Mouse (Mus musculus): ENCODE data around the gene Rsph9.

Gene Rsph9

GRCm38 (mm10) chr17:46143578-46144423, at the start of gene Rsph9:
Gene Rsph9 (minus strand): TSS chr17:46144216.
- DNase-seq (ENCODE audit: low spot score in 2 of 2), result peak; percentile 64 to 74

- DNase-seq (ENCODE audit: low spot score in 2 of 2), result no peak
These were observed 44.8 kb upstream of the Rsph9 start for GRCm38 (mm10) chr17:46188829-46189228.

GRCm38 (mm10) chr17:46182273-46182672, 38.3 kb upstream of the Rsph9 start:
- DNase-seq (ENCODE audit: low spot score in 2 of 2), result no peak

- no peak for DNase-seq (ENCODE audit: low spot score in 2 of 2)
These were observed 26.5 kb upstream of the Rsph9 start for GRCm38 (mm10) chr17:46170538-46170937.

- no peak for DNase-seq (ENCODE audit: low spot score in 2 of 2)
These were observed 24.8 kb upstream of the Rsph9 start for GRCm38 (mm10) chr17:46168768-46169167.

- DNase-seq (ENCODE audit: low spot score in 2 of 2), result no peak
These were observed 24.3 kb upstream of the Rsph9 start for GRCm38 (mm10) chr17:46168318-46168717.

- no peak for DNase-seq (ENCODE audit: low spot score in 2 of 2)
These were observed 23.0 kb upstream of the Rsph9 start for GRCm38 (mm10) chr17:46167014-46167413.

DNA sequence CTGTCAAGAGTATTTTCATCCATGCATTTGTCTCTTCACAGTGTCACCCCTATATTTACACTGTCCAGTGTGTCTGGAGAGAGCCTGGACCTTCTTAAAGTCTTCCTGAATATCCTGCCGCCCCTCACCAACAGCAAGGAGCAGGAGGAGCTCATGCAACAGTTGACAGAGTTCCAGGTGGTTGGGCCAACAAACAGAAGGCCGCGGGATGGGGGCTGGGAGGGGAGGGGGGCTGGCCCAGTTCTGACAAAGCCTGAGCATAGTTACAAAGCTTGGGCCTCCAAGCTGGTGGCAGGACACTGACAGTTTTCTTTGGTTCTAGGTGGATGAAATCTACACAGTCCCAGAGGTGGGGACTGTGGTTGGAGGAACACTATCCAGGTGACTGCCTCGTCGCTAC, 22.3 kb upstream of the Rsph9 start:
- no peak for DNase-seq (ENCODE audit: low spot score in 2 of 2)

GRCm38 (mm10) chr17:46165460-46165859, 21.4 kb upstream of the Rsph9 start:
- no peak for DNase-seq (ENCODE audit: low spot score in 2 of 2)

- no peak for DNase-seq (ENCODE audit: low spot score in 2 of 2)
These were observed 20.8 kb upstream of the Rsph9 start for GRCm38 (mm10) chr17:46164791-46165190.

DNA sequence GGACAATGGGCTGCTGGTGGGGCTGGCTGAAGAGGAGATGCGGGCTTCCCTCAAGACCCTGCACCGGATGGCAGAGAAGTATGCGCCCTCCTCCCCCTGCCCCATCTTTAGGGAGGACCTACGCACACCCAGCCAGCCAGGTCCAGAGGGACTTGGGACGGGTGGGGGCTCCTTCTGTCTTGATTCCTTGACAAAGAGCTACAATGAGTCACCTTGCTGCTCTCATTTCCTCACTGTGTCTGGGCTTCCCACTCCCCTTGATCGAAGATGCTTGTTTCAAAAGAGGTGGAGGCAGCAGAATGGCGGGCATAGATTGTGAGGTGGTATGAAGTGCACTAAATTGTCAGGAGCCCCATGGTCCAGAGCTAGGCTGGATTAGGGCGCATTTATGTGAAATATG, 20.3 kb upstream of the Rsph9 start:
- no peak for DNase-seq (ENCODE audit: low spot score in 2 of 2)

GRCm38 (mm10) chr17:46162951-46163421, 19.0 kb upstream of the Rsph9 start:
- DNase-seq (ENCODE audit: low spot score in 2 of 2), result no peak

DNA sequence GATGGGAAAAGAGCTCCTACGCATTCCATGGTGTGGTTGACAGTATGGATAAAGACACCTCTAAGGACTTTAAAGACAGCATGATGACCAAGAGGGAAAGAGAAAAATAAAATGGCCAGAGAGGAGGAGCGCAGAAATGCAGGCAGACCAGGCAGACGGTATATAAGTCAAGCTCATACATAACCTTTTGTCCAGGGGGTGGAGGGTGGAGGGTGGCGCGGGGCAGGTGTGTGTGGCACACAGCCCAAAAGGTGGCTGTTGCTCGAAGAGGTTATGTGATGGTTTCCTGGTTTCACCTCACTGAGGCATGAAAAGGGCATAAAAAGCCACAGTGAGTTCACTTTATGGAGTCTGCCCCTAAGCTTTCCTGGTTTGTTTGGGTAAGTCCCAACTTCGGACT, 18.5 kb upstream of the Rsph9 start:
- DNase-seq (ENCODE audit: low spot score in 2 of 2), result no peak

DNA sequence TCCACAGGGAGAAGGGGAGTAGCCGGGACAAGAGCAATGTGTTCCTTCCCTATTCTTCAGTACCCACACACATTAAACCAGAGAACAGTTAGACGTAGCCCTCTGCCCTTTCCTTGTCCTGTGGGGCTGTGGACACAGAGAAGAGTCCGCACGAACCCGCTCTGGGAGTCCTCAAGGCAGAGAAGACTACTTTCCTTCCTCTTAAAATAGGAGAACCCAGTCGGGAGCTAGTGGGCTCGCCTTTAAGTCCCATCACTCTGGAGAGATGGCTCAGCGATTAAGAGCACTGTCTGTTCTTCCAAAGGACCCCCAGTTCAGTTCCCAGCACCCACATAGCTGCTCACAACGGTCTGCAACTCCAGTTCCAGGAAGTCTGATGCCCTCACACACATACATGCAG, 17.7 kb upstream of the Rsph9 start:
- DNase-seq (ENCODE audit: low spot score in 2 of 2), result no peak

GRCm38 (mm10) chr17:46161179-46161578, 17.2 kb upstream of the Rsph9 start:
- DNase-seq (ENCODE audit: low spot score in 2 of 2), result no peak

GRCm38 (mm10) chr17:46160686-46161085, 16.7 kb upstream of the Rsph9 start, which contains the start of gene Gtpbp2:
Gene Gtpbp2 (plus strand): TSS chr17:46161032.
- peak; percentile 86 to 92 for DNase-seq (ENCODE audit: low spot score in 2 of 2)

GRCm38 (mm10) chr17:46160090-46160662, 16.2 kb upstream of the Rsph9 start:
- DNase-seq (ENCODE audit: low spot score in 2 of 2), result peak; percentile 92

- no peak for DNase-seq (ENCODE audit: low spot score in 2 of 2)
These were observed 15.2 kb upstream of the Rsph9 start for GRCm38 (mm10) chr17:46159236-46159635.

- DNase-seq (ENCODE audit: low spot score in 2 of 2), result no peak
These were observed 13.1 kb upstream of the Rsph9 start for GRCm38 (mm10) chr17:46157131-46157530.

DNA sequence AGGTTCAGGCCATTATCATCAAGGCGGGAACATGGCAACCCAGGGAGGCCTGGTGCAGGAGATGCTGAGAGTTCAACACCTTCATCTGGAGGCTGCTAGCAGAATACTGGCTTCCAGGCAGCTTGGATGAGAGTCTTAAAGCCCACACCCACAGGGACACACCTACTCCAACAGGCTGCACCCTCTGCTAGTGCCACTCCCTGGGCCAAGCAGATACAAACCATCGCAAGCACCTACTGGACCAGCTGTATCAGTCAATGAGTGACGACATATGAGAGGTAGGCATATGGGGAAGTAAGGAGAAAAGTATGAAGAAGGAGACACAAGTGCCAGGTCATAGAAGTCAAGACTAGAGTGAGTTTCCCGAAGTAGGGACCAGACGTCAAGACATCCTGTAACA, 12.7 kb upstream of the Rsph9 start:
- DNase-seq (ENCODE audit: low spot score in 2 of 2), result peak in 1 of 2 experiments; percentile 40

DNA sequence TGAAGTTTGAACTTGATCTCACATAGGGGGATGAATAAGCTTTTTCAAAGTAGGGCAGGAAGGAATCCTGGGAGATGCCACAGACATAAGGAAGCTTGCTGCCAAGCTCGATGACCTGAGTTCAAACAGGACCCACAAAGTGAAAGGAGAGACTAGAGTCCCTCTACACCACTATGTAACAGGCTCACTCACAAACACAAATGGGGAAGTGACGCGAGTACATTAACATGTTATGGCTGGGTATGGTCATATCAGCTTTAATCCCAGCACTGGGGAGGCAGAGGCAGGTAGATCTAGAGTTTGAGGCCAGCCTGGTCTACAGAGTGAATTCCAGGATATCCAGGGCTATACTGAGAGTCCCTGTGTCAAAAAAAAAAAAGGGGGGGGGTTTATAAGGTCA, 10.3 kb upstream of the Rsph9 start:
- DNase-seq (ENCODE audit: low spot score in 2 of 2), result no peak

DNA sequence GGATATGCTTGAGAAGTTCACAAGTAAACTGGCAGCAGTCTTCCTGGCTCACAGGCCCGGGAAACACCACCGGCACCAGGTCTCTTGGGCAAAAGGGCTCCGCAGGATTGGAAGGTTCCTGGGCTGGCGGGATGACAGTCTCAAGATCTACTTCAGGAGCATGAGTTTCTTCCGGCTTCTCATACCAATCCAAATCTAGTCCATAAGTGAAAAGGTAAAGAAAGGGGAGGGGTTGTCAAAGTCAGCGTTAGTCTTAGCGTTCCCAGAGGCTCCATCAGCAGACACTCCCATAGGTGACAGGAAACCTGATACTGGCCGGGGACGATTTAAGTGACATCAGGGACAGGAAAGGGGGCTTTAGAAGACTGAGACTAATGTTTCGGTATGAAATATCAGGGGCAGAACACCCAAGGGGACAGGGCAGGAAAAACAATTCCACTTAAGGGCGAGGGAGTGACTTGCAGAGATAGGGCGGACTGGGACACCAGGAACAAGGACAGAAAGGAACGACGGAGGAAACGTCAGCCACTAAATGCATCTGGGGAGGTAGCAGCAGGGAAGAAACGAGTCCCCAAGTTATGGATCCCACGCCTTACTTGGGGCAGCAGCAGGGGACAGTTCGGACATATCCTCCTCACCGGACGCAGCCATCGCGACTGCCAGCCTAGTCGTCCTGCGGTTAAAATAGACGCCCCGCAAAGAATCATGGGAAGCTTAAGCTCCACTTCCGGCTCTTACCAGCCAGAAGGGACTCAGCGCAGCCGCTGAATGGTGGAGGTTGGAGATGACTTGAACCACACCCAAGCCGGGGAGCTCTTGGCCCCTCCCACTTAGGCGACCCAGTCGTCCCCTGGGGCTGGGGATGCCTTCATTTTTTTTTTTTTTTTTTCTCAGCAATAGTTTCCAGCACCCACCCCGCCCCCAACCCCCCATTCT, 9.1 kb upstream of the Rsph9 start, which contains the start of gene Mad2l1bp:
TSS of gene Mad2l1bp (minus strand) at position 707 of the 936 bp plus-strand sequence.
- peak; percentile 80 to 85 for DNase-seq (ENCODE audit: low spot score in 2 of 2)
